Mouse (Mus musculus) stomach, embryonic 14.5 days (tissue): ENCODE results near the gene Rprd1b. TPM values are rescaled to one million over a fixed set of nuclear protein-coding genes. Genes with fewer than 3 reads are reported as not detected.
A peak's percentile ranks its signal among the peaks of the same experiment; 100 is the strongest.

ENCODE experiments used
- ATAC-seq: fragments of 200-750 bp; cut with Nextera tagmentation; 2 replicates; pipeline ENCODE4 v1.8.0; 2017; ENCODE audit warnings: low read depth, moderate TSS enrichment; ENCODE audit not compliant: insufficient number of reproducible peaks, insufficient read depth, low FRiP score
- H3K27ac ChIP-seq: fragments of 300-500 bp; sonication (generic); 2 replicates; pipeline ENCODE4 v1.5.1; 2014; ENCODE audit warnings: mild to moderate bottlenecking, low read length, moderate library complexity, mixed read lengths
- H3K27me3 ChIP-seq: fragments of 300-500 bp; sonication (generic); 2 replicates; pipeline ENCODE4 v1.6.1; 2014; ENCODE audit warnings: low read length, control low read depth, mixed read lengths; ENCODE audit not compliant: control insufficient read depth, insufficient read depth
- H3K36me3 ChIP-seq: fragments of 300-500 bp; sonication (generic); 2 replicates; pipeline ENCODE4 v1.6.1; 2014; ENCODE audit warnings: mild to moderate bottlenecking, control low read depth, low read length, moderate library complexity, mixed read lengths; ENCODE audit not compliant: control insufficient read depth, insufficient read depth
- H3K4me1 ChIP-seq: fragments of 300-500 bp; sonication (generic); 2 replicates; pipeline ENCODE4 v1.6.1; 2014; ENCODE audit warnings: low read length, control low read depth, mixed read lengths; ENCODE audit not compliant: control insufficient read depth, insufficient read depth
- H3K4me2 ChIP-seq: fragments of 300-500 bp; sonication (generic); replicated peaks from 2 replicates; pipeline ENCODE4 v1.6.1; 2014; ENCODE audit warnings: low read depth, low read length, control low read depth
- H3K4me3 ChIP-seq: fragments of 300-500 bp; sonication (generic); 2 replicates; pipeline ENCODE4 v1.5.1; 2014; ENCODE audit warnings: low read depth, low read length, control low read depth
- H3K9ac ChIP-seq: fragments of 300-500 bp; sonication (generic); replicated peaks from 2 replicates; pipeline ENCODE4 v1.6.1; 2014; ENCODE audit warnings: low read depth, mild to moderate bottlenecking, control low read depth, low read length, moderate library complexity, mixed read lengths
- H3K9me3 ChIP-seq: fragments of 300-500 bp; sonication (generic); 2 replicates; pipeline ENCODE4 v1.6.1; 2016; ENCODE audit warnings: low read depth, low read length, control low read depth; ENCODE audit not compliant: control insufficient read depth
- WGBS: fragments of 180-500 bp; shearing (Covaris S2); extraction: QIAGEN DNeasy Blood & Tissue Kit; methylation state at CpG from one replicate; pipeline ENCODE4 v1.1.7; 2014; 5-methylcytosine and 5-hydroxymethylcytosine counted together
- polyA plus RNA-seq: library from polyadenylated mRNA; unstranded; fragments of >200 nt; fragmentation: Nextera tagmentation; extraction: Ambion mirVana; gene quantifications from 2 replicates; pipeline ENCODE4 v1.2.1, GENCODE M21; 2014

Gene Rprd1b
- polyA plus RNA-seq, 1 experiment from 2014 or later: 57.0 TPM

GRCm38 (mm10) chr2:158169771-158170170 is 141.5 kb downstream of the Rprd1b start:
- Histone ChIP-seq H3K27ac (no peak overlapping the region), H3K4me3 (no peak overlapping the region), H3K9me3 (no peaks in the 10 kb centered on the region), H3K4me2 (no peak overlapping the region), H3K9ac (no peak overlapping the region), H3K36me3 (no peaks in the 10 kb centered on the region), H3K27me3 (no peaks in the 10 kb centered on the region), H3K4me1 (0 out of 2 replicates have a peak, but pooled peaks cover 6% of the 10 kb centered on the region)
- ATAC-seq: no peak; the same call in 1 of the 2 replicates
- 82% methylated on average over 7 of the region's 7 CpGs for WGBS

GRCm38 (mm10) chr2:158170394-158170793 is 142.1 kb downstream of the Rprd1b start:
- Histone ChIP-seq H3K27me3 (no peaks in the 10 kb centered on the region), H3K4me1 (0 out of 2 replicates have a peak, but pooled peaks cover 6% of the 10 kb centered on the region), H3K36me3 (no peaks in the 10 kb centered on the region), H3K27ac (no peak overlapping the region), H3K9ac (no peak overlapping the region), H3K4me3 (no peak overlapping the region), H3K9me3 (no peaks in the 10 kb centered on the region), H3K4me2 (no peak overlapping the region)
- no peak for ATAC-seq
- WGBS: 91% methylated on average over 2 of the region's 2 CpGs

GRCm38 (mm10) chr2:158174438-158174837 is 146.1 kb downstream of the Rprd1b start:
- Histone ChIP-seq H3K9ac (no peak overlapping the region), H3K27ac (no peak overlapping the region), H3K4me2 (no peak overlapping the region), H3K9me3 (no peaks in the 10 kb centered on the region), H3K4me1 (peaks cover 11% of the 10 kb centered on the region), H3K27me3 (no peaks in the 10 kb centered on the region), H3K36me3 (no peaks in the 10 kb centered on the region), H3K4me3 (no peak overlapping the region)
- 81% methylated on average over 5 of the region's 5 CpGs for WGBS
- no peak for ATAC-seq

GRCm38 (mm10) chr2:158174958-158175357 is 146.7 kb downstream of the Rprd1b start:
- no peaks in the 10 kb centered on the region for H3K27me3 ChIP-seq
- no peaks in the 10 kb centered on the region for H3K36me3 ChIP-seq
- no peak overlapping the region for H3K4me3 ChIP-seq
- H3K4me1 ChIP-seq: peaks cover 16% of the 10 kb centered on the region
- WGBS: 83% methylated on average over 15 of the region's 15 CpGs
- no peak overlapping the region for H3K27ac ChIP-seq
- H3K9ac ChIP-seq: no peak overlapping the region
- no peaks in the 10 kb centered on the region for H3K9me3 ChIP-seq
- no peak for ATAC-seq
- no peak overlapping the region for H3K4me2 ChIP-seq

GRCm38 (mm10) chr2:158175433-158175832 is 147.1 kb downstream of the Rprd1b start:
- Histone ChIP-seq H3K9ac (no peak overlapping the region), H3K36me3 (no peaks in the 10 kb centered on the region), H3K4me2 (no peak overlapping the region), H3K4me3 (no peak overlapping the region), H3K27ac (no peak overlapping the region), H3K4me1 (peaks cover 19% of the 10 kb centered on the region), H3K27me3 (no peaks in the 10 kb centered on the region), H3K9me3 (no peaks in the 10 kb centered on the region)
- ATAC-seq: no peak
- 51% methylated on average over 3 of the region's 3 CpGs for WGBS

GRCm38 (mm10) chr2:158176763-158177162 is 148.5 kb downstream of the Rprd1b start:
- 90% methylated on average over 9 of the region's 9 CpGs for WGBS
- ATAC-seq: no peak

GRCm38 (mm10) chr2:158177574-158177973 is 149.3 kb downstream of the Rprd1b start:
- peaks cover 19% of the 10 kb centered on the region for H3K4me1 ChIP-seq
- H3K4me2 ChIP-seq: no peak overlapping the region
- no peak overlapping the region for H3K4me3 ChIP-seq
- no peak for ATAC-seq
- no peak overlapping the region for H3K9ac ChIP-seq
- no peak overlapping the region for H3K27ac ChIP-seq
- no peaks in the 10 kb centered on the region for H3K9me3 ChIP-seq
- 93% methylated on average over 3 of the region's 3 CpGs for WGBS
- H3K27me3 ChIP-seq: no peaks in the 10 kb centered on the region
- no peaks in the 10 kb centered on the region for H3K36me3 ChIP-seq

More at GRCm38 (mm10) chr2:158176763-158177162, 148.5 kb downstream of the Rprd1b start:
- Histone ChIP-seq H3K27me3 (no peaks in the 10 kb centered on the region), H3K36me3 (no peaks in the 10 kb centered on the region), H3K4me3 (no peak overlapping the region), H3K27ac (no peak overlapping the region), H3K9me3 (no peaks in the 10 kb centered on the region), H3K4me2 (no peak overlapping the region), H3K9ac (no peak overlapping the region), H3K4me1 (peaks cover 19% of the 10 kb centered on the region)

- H3K27me3 ChIP-seq: no peaks in the 10 kb centered on the region
- H3K36me3 ChIP-seq: no peaks in the 10 kb centered on the region
- WGBS: 78% methylated on average over 4 of the region's 4 CpGs
- ATAC-seq: no peak
- no peak overlapping the region for H3K9ac ChIP-seq
- H3K27ac ChIP-seq: no peak overlapping the region
- peaks cover 19% of the 10 kb centered on the region for H3K4me1 ChIP-seq
- H3K4me3 ChIP-seq: no peak overlapping the region
- no peak overlapping the region for H3K4me2 ChIP-seq
- H3K9me3 ChIP-seq: no peaks in the 10 kb centered on the region
Measured at GRCm38 (mm10) chr2:158178139-158178538, 149.8 kb downstream of the Rprd1b start.

GRCm38 (mm10) chr2:158178696-158179369 is 150.5 kb downstream of the Rprd1b start:
- Histone ChIP-seq H3K27me3 (no peaks in the 10 kb centered on the region), H3K4me3 (peak overlapping the region; percentile 20), H3K9ac (no peak overlapping the region), H3K36me3 (no peaks in the 10 kb centered on the region), H3K4me1 (peaks cover 19% of the 10 kb centered on the region), H3K27ac (peak overlapping the region; percentile 80; the same call in 1 of the 2 replicates), H3K4me2 (peak overlapping the region; percentile 49), H3K9me3 (no peaks in the 10 kb centered on the region)
- peak; percentile 86; the same call in 1 of the 2 replicates for ATAC-seq
- WGBS: 8% methylated on average over 18 of the region's 19 CpGs
